ENCODE assay signal across 26 mouse cellular contexts in genomic region chr16:36925797-36926196, GRCm38 (mm10). TPM values are rescaled to one million over a fixed set of nuclear protein-coding genes. Genes with fewer than 3 reads are reported as not detected.
DNase-seq lines count a peak whose midpoint lies in the region; ATAC-seq and TF ChIP-seq lines count a peak whose summit lies in the region.
"Had no signal": no experiment of that assay in that cellular context is flagged by ENCODE, and none has a peak within 500 bp of the region (broad histone marks: within the 10 kb centered on the region; RNA-seq: fewer than 3 reads in every experiment).

No protein-coding gene starts in this region.

- H3K4me2 ChIP-seq in myocyte (ENCODE audit: low read depth), result no peak overlapping the region
- H3K4me2 ChIP-seq: embryonic facial prominence, embryonic 13.5 days; forebrain, embryonic 15.5 days; hindbrain, embryonic 12.5 days; limb, embryonic 13.5 days; liver, embryonic 11.5 days; lung, embryonic 14.5 days; midbrain, embryonic 11.5 days; neural tube, embryonic 12.5 days had no signal

- H3ac ChIP-seq in myocyte (ENCODE audit: control insufficient read depth, insufficient read length), result no peak overlapping the region

- no peak overlapping the region for H3K4me3 ChIP-seq in myocyte
- H3K4me3 ChIP-seq: embryonic facial prominence, embryonic 13.5 days; forebrain, embryonic 10.5 days; forebrain, embryonic 15.5 days; hindbrain, embryonic 12.5 days; limb, embryonic 13.5 days; neural tube, embryonic 12.5 days had no signal

- peak; percentile 37 for DNase-seq in CD4-positive, CD25-positive, alpha-beta regulatory T cell, adult 2 months (ENCODE audit: low read depth, low spot score)
- DNase-seq in layer of hippocampus, adult 18-20 months (ENCODE audit: low spot score in 2 of 2), result peak; percentile 25 to 64
- no peak for DNase-seq in layer of hippocampus, adult 9-11 months
- DNase-seq in right cerebral cortex, adult 18-20 months, result peak; percentile 35
- no peak for DNase-seq in right cerebral cortex, postnatal 25 days
- DNase-seq in urinary bladder, postnatal 4 days (ENCODE audit: low spot score in 2 of 2), result no peak
- DNase-seq: adrenal gland, adult 8-10 months; cerebellum, adult 11 months; cerebellum, adult 9-10 months; kidney, adult 8-10 months; lung, embryonic 14.5 days had no signal

- ATAC-seq in CD4-positive, CD25-positive, alpha-beta regulatory T cell, adult 4 months, result no peak
- ATAC-seq: activated CD4-positive, CD25-positive, alpha-beta regulatory T cell, adult 4 months; forebrain, embryonic 15.5 days; hindbrain, postnatal 0 days; intestine, embryonic 16.5 days; midbrain, embryonic 16.5 days had no signal

- no peaks in the 10 kb centered on the region for H3K27me3 ChIP-seq in myocyte (ENCODE audit: control insufficient read depth, insufficient read depth, insufficient read length)
- H3K27me3 ChIP-seq: embryonic facial prominence, embryonic 13.5 days; forebrain, embryonic 15.5 days; hindbrain, embryonic 12.5 days; limb, embryonic 13.5 days; neural tube, embryonic 12.5 days had no signal

- no peak for TF ChIP-seq POLR2A in myocyte (IDR thresholded peaks at IDR 0.05; ENCODE audit: insufficient read length, low read depth)

- peaks cover 38% of the 10 kb centered on the region for H3K36me3 ChIP-seq in myocyte (ENCODE audit: control insufficient read depth, insufficient read depth)

- H3K79me2 ChIP-seq in myocyte (ENCODE audit: control insufficient read depth, insufficient read depth), result no peaks in the 10 kb centered on the region

TF ChIP-seq in myocyte, 11 proteins besides CTCF, POLR2A, EP300 and RAD21:
- TF ChIP-seq MAX (IDR thresholded peaks at IDR 0.05; ENCODE audit: low read depth), result no peak
- TF ChIP-seq E2F4 (IDR thresholded peaks at IDR 0.05; ENCODE audit: insufficient read depth), result no peak
- TF ChIP-seq SRF (IDR thresholded peaks at IDR 0.05; ENCODE audit: control insufficient read depth, insufficient read length, low read depth), result no peak
- no peak for TF ChIP-seq POLR2AphosphoS2 (IDR thresholded peaks at IDR 0.05; ENCODE audit: insufficient read length, low read depth)
- TF ChIP-seq MYOD1 (IDR thresholded peaks at IDR 0.05; ENCODE audit: control insufficient read depth in 1 of 3, insufficient read length in 2 of 3, low read depth in 2 of 3), result no peak
- TF ChIP-seq CEBPB (IDR thresholded peaks at IDR 0.05; ENCODE audit: insufficient read depth, poor library complexity, severe bottlenecking), result peak; percentile 55; the same call in 1 of the 2 replicates
- TF ChIP-seq TCF3 (IDR thresholded peaks at IDR 0.05; ENCODE audit: insufficient read length, low read depth), result no peak
- TF ChIP-seq REST (IDR thresholded peaks at IDR 0.05; ENCODE audit: insufficient read depth, insufficient read length), result no peak
- TF ChIP-seq USF1 (IDR thresholded peaks at IDR 0.05; ENCODE audit: low read depth), result no peak
- TF ChIP-seq MYOG (IDR thresholded peaks at IDR 0.05; ENCODE audit: control insufficient read depth in 1 of 3, insufficient read depth in 1 of 3, insufficient read length in 2 of 3, low read depth in 2 of 3), result peak in 1 of 3 experiments; percentile 49
- TF ChIP-seq TCF12 (IDR thresholded peaks at IDR 0.05; ENCODE audit: insufficient read depth, poor library complexity, severe bottlenecking), result no peak

RNA-seq across cellular contexts. Expression of gene Hcls1, which starts 9.0 kb away (rescaled TPM):
- 100 to 1,000 TPM; 186 to 375 TPM for polyA plus RNA-seq in CD4-positive, CD25-positive, alpha-beta regulatory T cell, adult 4 months (2017; shearing (Covaris generic))
- 1 to 10 TPM; 3.4 to 4.9 TPM for total RNA-seq in layer of hippocampus, adult 18-20 months (2021)
- polyA plus RNA-seq in myocyte (2012; fragmentation: generic; extraction: Trizol), result 0.02 TPM
- polyA plus RNA-seq: C2C12 had no signal

RNA-seq across cellular contexts. Expression of gene Golgb1, which starts 50.9 kb away (rescaled TPM):
- 10 to 100 TPM; 37.9 to 41.0 TPM for polyA plus RNA-seq in CD4-positive, CD25-positive, alpha-beta regulatory T cell, adult 4 months (2017; shearing (Covaris generic))
- 10 to 100 TPM; 80.2 to 80.4 TPM for total RNA-seq in layer of hippocampus, adult 18-20 months (2021)
- polyA plus RNA-seq in myocyte (2012; fragmentation: generic; extraction: Trizol), result 14.3 TPM

RNA-seq across cellular contexts. Expression of gene Eaf2, which starts 51.0 kb away (rescaled TPM):
- 1 to 10 TPM in 1 of 2 experiments, under 1 TPM in 1; 0.32 to 2.1 TPM for polyA plus RNA-seq in CD4-positive, CD25-positive, alpha-beta regulatory T cell, adult 4 months (2017; shearing (Covaris generic))
- 1 to 10 TPM; 2.0 TPM for total RNA-seq in layer of hippocampus, adult 18-20 months (2021)
- polyA plus RNA-seq in myocyte (2012; fragmentation: generic; extraction: Trizol), result 0.90 TPM

Comparison
In these comparisons a context has a peak if more than half of its experiments do, and no peak if none do; other contexts are left out.
1. DNase-seq: peak in CD4-positive, CD25-positive, alpha-beta regulatory T cell, adult 2 months (single experiment), layer of hippocampus, adult 18-20 months (2 of 2) and right cerebral cortex, adult 18-20 months (single experiment); none in layer of hippocampus, adult 9-11 months (single experiment), right cerebral cortex, postnatal 25 days (single experiment) and urinary bladder, postnatal 4 days (0 of 2).
2. RNA of gene Hcls1, which starts 9.0 kb away (polyA plus RNA-seq): 186 to 375 TPM in CD4-positive, CD25-positive, alpha-beta regulatory T cell, adult 4 months; 0.02 TPM in myocyte (single experiment); every median in the first group is over 100 times any median in the second.